Mouse (Mus musculus) layer of hippocampus, postnatal 36 days (tissue): ENCODE results near the gene Rnf207. TPM values are rescaled to one million over a fixed set of nuclear protein-coding genes. Genes with fewer than 3 reads are reported as not detected.

Experiments used
- DNase-seq, 2 experiments: peaks; one replicate each; pipeline ENCODE4 v3.0.0; 2022
- total RNA-seq, 2 experiments: library from RNA; stranded (reverse); gene quantifications; 2 replicates each; pipeline ENCODE4 v1.2.3; 2021

Gene Rnf207
- total RNA-seq, 2 experiments from 2014 or later, result 4.7 to 6.1 TPM

DNA sequence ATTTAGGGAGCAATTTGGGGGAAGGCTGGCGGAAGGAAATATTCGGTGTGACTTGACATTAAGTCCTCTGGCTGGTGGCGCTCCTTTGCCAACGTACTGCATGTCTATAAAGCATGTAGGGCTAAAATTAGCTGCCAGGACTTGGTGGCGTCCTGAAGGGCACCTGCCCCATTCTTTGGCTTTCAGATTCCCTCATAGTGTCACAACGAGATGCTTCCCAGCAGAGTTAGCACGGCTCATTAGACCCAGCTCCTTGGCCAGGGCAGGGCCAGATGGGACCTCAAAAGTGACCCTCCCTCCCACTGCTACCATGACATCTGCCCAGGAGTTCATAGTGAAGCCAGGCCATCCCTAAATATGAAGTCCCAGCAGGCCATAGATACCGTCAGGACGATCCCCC lies 48.2 kb downstream of the Rnf207 start:
- no peak for DNase-seq

DNA sequence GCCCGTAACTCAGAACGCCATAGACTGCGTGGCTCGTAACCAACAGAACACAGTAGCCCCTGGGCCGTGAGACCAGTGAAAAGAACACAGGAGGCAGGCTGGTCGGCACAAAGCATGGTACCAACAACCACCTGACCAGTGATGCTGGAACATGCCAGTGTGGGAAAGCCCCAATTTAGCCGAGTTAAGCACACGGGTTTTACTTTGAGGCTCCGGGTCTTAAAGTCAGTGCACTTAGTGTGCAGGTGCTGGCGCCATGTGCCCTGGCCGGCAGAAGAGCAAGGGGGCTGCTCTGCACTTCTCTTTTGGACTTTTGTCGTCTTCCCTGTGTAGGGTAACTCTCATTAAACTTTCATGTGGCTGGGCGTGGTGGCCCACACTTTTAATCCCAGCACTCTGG lies 48.8 kb downstream of the Rnf207 start:
- DNase-seq, result no peak

GRCm38 (mm10) chr4:152267748-152268369 lies 50.9 kb downstream of the Rnf207 start:
- DNase-seq, result no peak

GRCm38 (mm10) chr4:152266236-152266895 lies 52.4 kb downstream of the Rnf207 start:
- DNase-seq, result peak; percentile 58 to 62

DNA sequence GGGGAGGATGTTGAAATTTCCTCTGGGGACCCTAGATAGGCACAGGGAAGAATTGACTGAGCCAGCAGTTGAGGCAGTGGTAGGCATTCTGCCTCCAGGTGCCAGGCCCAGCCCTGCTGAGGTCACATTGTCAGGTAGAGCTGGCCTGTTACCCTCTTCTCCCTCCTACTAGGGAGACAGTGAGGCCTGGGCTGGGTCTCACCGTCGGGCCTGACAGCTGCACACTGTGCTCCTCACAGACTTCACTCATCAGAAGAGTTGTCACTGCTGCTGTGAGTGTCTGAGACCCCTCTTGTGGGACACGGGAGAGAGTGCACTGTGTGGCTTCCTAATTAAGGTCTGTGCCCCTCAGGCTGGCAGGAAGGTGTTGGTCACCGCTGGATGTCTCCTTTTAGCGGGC lies 53.0 kb downstream of the Rnf207 start:
- DNase-seq, result no peak

- no peak for DNase-seq
Observed at GRCm38 (mm10) chr4:152264867-152265568, 53.8 kb downstream of the Rnf207 start.

DNA sequence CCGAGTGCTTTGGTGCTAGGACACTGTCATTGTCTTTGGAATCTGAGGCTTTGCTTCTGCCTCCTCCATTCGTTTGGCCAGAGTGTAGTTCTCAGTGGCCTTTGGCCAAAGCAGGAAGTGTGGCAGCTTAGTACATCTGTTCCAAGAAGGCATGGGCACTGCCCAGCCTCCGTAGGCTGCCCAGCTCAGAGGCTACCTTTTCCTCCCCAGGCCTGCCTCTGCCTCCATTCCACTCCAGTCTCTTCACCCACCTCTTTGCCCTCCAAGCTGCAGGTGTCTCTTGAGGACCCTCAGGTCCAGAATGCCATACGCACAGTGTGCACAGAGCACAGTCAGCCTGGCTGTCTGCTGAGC lies 54.6 kb downstream of the Rnf207 start:
- DNase-seq, result no peak

GRCm38 (mm10) chr4:152263512-152264176 lies 55.1 kb downstream of the Rnf207 start:
- DNase-seq, result no peak

DNA sequence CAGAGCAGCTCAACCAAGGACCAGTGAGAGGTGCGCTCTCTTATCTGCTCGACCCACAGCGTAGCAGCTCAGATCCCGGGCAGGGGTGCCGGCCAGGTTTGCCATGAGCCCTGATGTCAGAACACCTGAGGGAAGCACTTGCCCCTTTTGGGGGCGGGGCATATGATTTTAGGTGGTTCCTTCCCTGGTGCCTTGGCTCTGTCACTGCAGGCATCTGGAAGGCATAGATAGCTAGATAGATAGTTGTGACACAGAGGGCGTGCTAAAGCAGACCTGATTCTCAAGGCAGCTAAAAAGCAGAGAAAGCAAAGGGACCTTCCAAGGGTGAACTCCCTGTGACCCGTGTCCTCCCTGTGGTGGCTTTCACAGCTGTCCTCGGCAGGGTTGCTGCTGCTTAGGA lies 55.7 kb downstream of the Rnf207 start:
- no peak for DNase-seq

GRCm38 (mm10) chr4:152262187-152262586 lies 56.6 kb downstream of the Rnf207 start:
- no peak for DNase-seq

DNA sequence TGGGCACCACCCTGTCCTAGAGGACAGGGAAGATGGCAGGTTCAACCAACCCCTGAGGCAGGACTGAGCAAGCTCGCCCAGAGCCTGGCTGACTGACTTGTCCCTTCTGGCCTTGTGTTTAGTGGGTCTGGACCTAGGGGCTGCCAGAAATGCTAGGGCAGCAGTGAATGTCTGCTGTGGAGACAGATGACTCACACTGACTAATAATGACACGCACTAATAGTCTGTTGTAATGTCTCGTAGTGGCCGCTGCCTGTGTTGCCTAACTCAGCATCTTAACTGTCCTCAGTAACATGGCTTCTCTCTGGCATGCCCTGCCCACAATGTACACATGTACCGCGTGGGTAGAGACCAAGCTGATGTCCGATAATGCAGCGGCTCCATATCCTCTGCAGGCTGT lies 58.3 kb downstream of the Rnf207 start:
- no peak for DNase-seq

- peak; percentile 76 to 82 for DNase-seq
Observed at GRCm38 (mm10) chr4:152257070-152257469, 61.7 kb downstream of the Rnf207 start.

Other genes starting within 250 kb of the Rnf207 start
- 100 to 1,000 TPM; 158 to 166 TPM for gene Plekhg5, start 246.5 kb downstream of the Rnf207 start, total RNA-seq
- 10 to 100 TPM; 46.5 to 65.3 TPM for gene Tnfrsf25, start 203.1 kb downstream of the Rnf207 start, total RNA-seq
- 1 to 10 TPM; 1.4 to 1.5 TPM for gene Espn, start 166.6 kb downstream of the Rnf207 start, total RNA-seq
- gene Hes2, start 160.1 kb downstream of the Rnf207 start, total RNA-seq, result not detected
- gene Acot7, start 140.9 kb downstream of the Rnf207 start, total RNA-seq, result 100 to 1,000 TPM; 331 to 345 TPM
- 1 to 10 TPM; 5.3 to 6.1 TPM for gene Gpr153, start 44.8 kb downstream of the Rnf207 start, total RNA-seq
- not detected for gene Hes3, start 27.3 kb downstream of the Rnf207 start, total RNA-seq
- 10 to 100 TPM; 43.9 to 44.7 TPM for gene Icmt, start 21.8 kb downstream of the Rnf207 start, total RNA-seq
- 100 to 1,000 TPM; 203 TPM for gene Rpl22, start 6.7 kb upstream of the Rnf207 start, total RNA-seq
- gene Chd5, start 19.7 kb upstream of the Rnf207 start, total RNA-seq, result 100 to 1,000 TPM; 124 to 130 TPM
- gene Nphp4, start 157.7 kb upstream of the Rnf207 start, total RNA-seq, result 10 to 100 TPM; 26.6 to 30.1 TPM
- 100 to 1,000 TPM; 725 to 726 TPM for gene Kcnab2, start 158.9 kb upstream of the Rnf207 start, total RNA-seq